Mouse (Mus musculus): Measurements from ENCODE around the gene Slc24a2.

Gene Slc24a2

DNA sequence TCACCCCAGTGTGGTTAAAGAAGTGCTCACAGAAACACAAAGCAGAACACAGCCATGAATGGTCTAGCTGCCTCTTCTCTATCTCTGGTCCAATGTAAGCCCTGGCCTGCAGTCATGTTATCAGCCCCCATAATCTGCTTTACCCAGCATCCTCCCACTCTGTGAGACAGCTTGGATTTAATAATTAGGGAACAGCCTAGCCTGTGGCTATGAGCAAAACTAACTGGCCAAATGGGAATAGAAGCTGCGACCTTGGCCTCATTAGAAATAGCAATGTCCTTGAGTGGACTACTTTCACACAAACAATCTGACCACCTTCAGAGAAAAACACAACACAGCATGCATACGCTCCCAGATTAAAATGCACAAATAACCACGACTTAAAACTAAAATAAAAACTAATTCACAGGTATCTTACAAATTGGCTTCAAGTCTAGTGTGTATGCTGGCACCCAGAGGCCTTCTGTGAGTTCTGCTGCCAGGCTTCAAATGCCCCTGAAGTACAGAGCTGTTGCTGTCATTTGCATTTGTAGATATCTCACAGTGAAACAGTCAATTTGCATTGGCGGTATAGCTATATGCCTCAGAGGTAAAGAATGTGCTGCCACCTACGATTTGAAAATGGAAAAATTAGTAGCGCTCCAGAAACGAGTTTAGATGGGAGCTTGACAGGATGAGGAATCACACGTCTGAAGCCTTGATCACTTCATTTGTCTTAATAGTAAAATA, 120.8 kb downstream of the Slc24a2 start:
- DNase-seq = no peak

- DNase-seq = no peak
Measured at GRCm38 (mm10) chr4:87100936-87101335, 129.3 kb downstream of the Slc24a2 start.

GRCm38 (mm10) chr4:87096186-87096585, 134.1 kb downstream of the Slc24a2 start:
- no peak for DNase-seq

- no peak for DNase-seq
Measured at GRCm38 (mm10) chr4:87093612-87094011, 136.7 kb downstream of the Slc24a2 start.

- DNase-seq = no peak
Measured at GRCm38 (mm10) chr4:87090841-87091240, 139.4 kb downstream of the Slc24a2 start.

- no peak for DNase-seq
Measured at GRCm38 (mm10) chr4:87088713-87089112, 141.6 kb downstream of the Slc24a2 start.

GRCm38 (mm10) chr4:87087597-87087996, 142.7 kb downstream of the Slc24a2 start:
- DNase-seq = no peak

DNA sequence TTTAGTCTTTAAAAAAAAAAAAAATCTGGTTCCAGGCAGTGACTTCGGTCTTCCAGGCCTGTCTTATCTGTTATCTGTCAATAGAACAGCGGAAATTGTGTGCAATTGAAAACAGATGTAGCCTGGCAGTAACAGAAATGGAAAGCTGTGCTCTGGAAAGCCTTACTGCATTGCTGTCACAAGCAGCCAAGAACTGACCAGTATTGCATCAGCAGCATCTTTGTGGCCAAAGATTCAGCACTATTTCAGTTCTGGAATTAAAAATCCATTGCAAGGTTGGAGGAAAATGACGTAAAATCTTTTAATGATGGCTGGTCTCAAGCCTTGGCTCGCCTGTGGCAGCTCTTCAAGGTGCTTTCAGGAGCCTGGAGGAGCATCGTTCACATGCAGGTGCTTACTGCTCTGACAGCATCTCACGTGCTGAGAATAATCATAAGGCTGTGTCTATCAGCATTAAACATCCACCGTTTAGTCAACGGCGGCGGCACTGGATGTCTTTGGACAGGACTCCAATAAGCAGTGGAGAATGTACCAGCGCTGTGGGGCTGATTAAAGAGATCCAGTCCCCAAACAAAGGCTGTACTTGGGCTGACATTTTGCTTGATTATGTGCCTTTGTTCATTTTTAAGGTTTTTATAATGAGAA, 143.2 kb downstream of the Slc24a2 start:
- no peak for DNase-seq

DNA sequence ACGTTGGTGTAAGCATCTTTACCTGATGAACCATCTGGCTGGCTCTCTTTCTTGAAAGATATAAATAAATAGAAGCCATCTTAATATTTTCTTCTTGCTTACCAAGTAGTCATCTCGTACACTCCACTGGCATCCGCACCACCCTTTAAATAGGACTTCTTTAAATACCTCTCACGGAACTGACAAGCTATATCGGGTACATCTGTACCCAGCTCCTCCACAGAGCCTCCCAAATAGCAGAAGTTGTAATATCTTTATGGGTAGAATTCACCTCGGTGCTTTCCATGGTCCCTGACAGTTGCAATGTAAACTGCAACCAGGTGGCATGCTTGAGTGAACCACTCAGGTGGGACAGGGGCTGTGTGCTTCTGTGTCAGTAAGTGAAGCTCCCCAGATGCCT, 149.0 kb downstream of the Slc24a2 start:
- DNase-seq = no peak

DNA sequence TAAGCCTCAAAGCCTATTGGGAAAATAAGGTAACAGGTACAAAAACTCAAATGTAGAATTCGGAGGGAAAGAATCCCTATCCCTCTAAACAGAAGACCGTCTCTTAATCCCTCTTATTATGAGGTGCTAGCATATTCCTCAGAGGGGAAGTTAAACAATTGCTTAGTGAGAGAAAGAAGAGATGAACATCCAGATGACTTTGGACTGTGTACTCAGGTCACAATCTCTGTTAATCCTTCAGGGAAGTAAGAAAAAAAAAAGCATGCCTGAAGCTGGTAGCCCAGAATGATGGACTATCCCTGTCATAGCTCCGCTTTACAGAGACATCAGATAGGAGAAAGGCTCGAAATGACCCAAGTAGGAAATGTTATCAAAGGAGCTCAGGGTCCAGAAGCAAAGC, 151.0 kb downstream of the Slc24a2 start:
- no peak for DNase-seq

DNA sequence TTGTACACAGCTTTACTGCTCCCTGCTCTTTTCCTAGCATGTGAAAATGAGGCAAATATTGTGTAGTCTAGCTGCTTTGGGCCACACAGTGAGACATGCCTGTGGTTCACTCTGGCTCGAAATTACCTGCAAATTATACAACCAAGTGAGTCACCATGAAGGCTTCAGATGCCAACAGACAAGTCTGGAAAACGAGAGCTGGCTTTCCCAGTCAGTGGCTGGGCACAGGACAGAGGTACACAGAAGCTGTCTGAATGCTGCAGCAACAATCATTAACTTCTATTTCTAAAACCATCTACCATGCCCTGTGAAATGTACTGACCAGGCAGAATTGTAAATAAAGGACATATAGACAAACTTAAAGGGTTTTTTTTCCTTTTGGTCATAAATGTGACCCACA, 151.6 kb downstream of the Slc24a2 start:
- no peak for DNase-seq

DNA sequence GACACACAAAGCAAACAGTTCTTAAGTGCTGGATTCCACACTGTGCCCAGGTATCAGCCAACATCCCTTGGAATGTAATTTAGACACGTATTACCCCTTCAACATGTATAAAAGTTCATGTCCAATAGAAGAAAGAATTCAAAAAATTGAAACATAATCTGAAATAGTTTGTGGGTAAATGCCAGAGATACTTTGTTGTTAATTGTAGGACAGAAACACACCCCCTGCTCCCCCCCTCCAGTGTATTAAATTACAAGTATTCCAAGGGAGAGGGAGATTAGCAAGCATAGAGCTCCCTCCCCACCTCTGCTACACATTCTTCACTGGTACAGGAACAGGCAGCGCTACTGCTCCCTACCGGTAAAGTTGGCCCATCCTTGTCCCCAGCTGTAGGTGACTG, 154.5 kb downstream of the Slc24a2 start:
- no peak for DNase-seq

DNA sequence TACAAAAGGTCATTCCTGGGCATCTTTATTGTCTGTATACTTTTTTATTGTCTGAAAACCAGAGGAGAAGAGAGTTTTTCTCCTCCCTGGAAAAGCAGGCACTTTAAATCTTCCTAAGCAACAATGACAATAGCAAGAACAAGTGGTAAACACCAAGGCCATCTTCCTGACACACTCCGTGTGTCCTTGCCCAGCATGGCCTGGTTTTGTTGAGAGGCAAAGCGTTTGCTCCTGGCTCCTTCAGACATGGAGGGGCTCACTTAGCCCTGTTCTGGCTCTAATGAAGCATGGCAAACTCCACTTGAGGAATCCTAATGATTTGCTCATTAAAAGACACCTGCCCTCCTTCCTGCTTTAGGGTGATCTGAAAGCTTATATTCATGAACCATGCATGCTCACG, 162.2 kb downstream of the Slc24a2 start:
- DNase-seq = no peak

GRCm38 (mm10) chr4:87065227-87065626, 165.1 kb downstream of the Slc24a2 start:
- DNase-seq = no peak

DNA sequence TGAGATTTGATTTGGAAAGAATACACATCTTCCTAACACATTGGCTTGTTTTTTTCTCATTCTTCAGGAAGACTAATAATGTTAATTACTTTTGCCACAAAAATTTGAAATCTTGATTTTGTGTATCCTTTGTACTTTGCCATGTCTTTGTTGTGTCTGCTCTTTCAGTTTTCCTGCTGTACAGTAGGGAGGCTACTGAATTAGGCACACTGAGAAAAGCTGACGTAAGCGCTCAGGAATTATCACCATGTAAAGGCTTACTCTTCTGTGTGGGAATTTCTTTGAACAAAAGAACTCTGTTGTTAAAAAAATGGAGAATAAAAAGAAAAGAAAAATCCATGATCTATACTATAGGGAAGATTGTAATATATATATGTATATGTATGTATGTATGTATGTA, 165.7 kb downstream of the Slc24a2 start:
- DNase-seq = no peak

- DNase-seq = no peak
Measured at GRCm38 (mm10) chr4:87062771-87063253, 167.5 kb downstream of the Slc24a2 start.

- no peak for DNase-seq
Measured at GRCm38 (mm10) chr4:87061696-87062095, 168.6 kb downstream of the Slc24a2 start.

DNA sequence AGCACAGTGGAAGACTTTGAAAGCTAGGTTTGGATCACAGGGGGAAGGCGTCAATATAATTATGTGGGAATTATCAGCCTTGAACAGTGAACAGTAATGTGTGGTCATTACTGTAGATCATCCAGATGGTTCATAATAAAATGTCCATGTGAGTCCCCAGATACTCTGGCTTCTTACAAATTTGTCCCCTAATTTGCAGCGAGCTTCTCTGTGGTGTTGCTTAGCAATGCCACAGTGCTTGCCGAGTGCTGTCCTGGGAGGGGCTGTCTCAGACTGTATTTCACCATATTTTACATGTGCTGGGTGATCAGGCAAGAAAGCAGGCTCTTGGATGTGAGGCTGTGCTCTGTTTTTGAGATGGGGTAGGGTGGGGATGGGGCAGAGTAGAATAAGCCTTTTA, 172.7 kb downstream of the Slc24a2 start:
- no peak for DNase-seq

DNA sequence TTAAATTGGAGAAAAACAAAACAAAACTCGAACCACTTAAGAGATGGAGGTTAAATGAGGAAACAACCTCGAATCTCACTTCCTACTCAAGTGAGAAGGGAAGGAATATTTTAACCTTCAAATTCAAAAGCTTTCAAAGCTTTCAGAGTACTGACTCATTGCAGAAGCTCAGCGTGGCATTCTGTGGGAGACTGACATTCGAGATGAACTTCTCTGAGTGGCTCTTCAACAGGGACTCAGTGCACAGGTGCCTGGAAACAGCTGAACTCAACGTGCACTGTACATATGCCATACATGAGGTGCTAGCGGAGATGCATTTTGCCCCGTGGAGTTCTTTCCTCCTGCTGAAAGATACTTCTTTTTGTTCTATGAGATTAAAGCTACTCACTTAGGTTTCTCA, 174.5 kb downstream of the Slc24a2 start:
- no peak for DNase-seq

DNA sequence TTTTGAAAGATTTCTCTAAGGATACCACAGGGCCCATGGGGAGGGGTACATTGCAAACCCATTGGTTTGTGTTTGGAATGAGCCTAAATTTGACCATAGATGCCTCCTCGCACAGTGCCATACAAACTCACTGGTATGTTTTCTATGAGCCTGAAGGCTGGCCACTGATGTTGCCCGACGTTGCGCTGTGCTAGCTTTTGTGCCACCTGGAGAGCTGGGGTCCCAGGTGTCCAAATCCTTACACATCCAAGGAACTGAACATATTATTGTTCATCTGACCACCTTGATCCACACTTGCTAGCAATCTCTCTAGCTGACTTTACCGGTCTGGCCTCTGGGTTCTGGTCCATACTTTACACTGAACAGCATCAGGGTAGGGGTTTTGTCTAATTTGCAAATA, 177.4 kb downstream of the Slc24a2 start:
- DNase-seq = no peak

DNA sequence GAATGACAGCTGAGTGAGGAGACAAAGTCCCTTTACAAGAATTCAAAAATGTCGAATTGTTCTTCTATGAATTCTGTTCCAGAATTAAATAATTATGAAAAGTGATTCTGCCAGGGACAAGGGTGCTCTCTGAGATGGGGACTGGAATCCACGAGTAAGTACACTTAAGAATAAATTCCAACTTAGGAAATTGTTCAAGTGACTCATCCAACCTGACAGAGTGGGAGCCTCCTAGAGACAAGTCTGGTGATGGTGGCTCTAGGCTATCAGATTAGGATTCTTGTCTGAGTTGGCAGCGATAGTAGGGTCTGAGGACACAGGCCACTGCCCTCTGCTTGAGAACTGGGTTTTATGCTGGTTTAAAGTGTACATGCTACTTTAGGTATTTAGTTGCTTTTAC, 181.2 kb downstream of the Slc24a2 start:
- DNase-seq = no peak

DNA sequence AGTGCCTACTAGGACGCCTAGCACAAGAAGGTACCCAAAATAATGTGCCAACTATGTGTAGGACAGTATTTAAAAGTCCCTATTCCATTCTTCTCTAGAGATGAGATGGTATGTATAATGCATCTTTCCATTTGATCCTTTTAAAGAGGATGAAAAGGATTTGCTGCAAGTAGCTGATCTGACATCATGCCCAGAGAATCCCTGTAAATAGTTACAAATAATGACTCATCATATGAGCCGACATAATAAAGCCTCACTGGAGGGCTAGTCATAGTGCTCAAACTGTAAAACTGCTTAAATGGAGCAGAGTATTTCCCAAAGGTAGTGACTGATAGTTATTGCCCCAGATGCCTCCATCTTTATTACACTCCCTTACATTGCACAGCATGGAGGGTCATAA, 183.1 kb downstream of the Slc24a2 start:
- DNase-seq = no peak

DNA sequence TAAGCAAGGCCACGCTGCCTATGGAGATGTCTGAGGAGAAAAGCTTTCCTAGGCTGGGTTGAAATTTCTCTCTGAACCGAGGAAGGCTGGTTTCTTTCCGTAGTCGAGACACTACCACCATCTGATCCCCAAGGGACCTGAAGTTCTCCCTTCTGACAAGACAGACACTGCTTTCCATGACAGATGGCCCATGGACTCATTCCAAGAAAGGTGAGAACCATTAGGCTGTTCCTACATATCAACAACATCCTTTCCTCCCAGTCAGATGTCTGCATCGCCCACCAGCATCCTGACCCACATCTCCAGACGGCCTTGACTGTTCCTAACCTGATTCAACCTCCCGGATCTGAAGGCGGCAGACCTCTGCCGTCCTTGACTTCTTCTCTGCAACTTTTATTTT, 187.0 kb downstream of the Slc24a2 start:
- DNase-seq = no peak

- no peak for DNase-seq
Measured at GRCm38 (mm10) chr4:87041412-87041997, 188.8 kb downstream of the Slc24a2 start.
